Mouse (Mus musculus) heart, adult 11 months (tissue): Measurements from ENCODE around the gene Reps2.

Experiments used
- DNase-seq: peaks from one replicate; pipeline ENCODE4 v3.0.0; 2022

The Reps2 gene

DNA sequence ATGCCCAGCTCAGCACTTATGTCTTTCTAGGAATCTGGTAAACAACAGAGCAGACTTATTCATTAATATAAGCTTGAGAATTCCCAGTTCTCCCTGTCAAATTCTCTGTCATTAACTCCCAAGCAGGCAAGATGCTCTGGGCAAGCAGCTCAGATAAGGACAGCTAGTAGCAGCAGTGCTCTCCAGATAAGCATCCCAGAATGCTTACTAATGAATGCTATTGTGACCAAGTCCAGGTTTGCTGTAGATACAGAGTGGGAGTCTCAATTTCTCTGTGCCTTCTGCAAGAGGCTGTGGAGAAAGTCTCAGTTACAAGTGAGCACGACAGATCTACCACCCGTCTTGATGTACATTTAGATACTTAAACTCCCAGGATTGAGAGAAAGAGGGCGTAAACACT lies 173.2 kb downstream of the Reps2 start:
- no peak for DNase-seq

DNA sequence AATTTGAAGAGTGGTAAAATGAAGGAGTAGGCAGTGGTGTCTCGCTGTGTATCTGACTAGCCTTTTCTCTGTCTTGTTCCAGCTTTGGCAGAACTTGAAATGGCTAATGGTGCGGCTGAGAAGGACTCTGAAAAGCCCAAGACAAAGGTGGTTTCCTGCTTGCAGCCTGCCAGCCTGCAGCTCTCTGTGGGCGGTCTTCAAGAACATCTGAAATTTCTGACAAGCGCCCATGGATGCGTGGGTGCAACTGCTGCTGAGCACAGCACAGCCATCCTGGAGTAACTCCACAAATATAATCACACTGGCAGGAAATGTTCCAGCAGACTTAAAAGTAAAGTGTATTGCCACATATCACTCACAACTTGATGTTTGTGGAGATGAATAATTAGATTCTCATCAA lies 181.3 kb downstream of the Reps2 start:
- no peak for DNase-seq

DNA sequence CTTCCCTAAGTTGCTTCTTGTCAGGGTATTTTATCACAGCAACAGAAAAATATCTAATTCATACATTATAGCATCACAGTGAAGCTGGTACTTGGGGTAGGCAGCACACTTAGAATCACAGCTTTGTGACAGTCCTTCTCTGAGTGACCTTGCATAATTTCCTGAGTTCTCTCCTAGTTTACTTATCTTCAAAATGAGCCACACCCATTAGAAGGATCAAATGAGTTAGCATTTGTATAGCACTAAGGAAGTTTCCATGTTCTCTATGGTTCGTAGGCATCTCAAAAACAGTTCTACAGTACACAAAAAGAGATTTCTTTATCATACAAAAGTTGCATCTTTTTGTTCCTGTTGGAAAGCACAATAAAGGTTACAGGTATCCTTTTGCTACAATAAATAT lies 187.0 kb downstream of the Reps2 start:
- no peak for DNase-seq

DNA sequence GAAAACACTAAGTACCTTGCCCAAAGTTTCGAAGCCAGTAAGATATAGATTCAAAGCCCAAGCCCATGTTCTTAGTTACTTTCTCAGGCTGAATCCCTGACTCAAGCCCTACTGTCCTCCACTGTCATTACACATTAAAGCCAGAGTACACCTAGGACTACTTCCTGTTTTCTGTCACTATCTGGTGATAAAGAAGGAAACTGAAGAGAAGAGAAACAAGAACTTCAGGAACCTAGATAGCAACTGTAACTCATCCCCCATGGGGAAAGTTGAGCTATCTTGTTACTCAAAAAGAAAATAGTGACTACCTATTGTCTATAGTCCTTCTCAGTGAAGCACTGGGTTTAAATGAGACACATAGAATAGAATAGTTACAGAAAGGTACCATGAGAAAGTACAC lies 188.1 kb downstream of the Reps2 start:
- DNase-seq = no peak

DNA sequence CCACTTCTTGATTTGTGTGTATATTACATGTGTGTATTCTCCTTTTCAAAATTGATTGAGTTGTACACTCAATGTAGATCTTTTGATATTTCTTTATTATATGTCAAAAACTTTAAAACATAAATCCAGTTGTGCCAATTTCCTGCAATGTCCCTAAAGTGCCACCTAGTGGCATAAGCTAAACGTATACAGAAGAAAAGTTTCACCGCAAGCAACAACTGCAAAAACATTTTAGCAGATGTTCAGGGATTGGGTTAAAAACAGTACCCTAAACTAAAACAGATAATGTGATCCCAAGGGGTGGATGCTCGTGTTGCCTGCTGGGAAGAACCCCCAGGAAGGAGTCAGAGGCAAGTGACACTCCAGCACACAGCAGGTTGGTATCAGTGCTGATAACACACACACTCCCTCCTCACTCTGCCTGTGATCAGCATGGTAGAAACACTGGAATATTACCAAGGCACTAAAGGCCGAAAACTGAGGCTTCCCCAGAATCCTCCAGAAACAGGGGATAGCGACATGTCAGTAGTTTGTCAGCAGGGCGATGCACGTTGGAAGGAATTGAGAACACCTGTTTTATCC lies 189.5 kb downstream of the Reps2 start:
- no peak for DNase-seq

DNA sequence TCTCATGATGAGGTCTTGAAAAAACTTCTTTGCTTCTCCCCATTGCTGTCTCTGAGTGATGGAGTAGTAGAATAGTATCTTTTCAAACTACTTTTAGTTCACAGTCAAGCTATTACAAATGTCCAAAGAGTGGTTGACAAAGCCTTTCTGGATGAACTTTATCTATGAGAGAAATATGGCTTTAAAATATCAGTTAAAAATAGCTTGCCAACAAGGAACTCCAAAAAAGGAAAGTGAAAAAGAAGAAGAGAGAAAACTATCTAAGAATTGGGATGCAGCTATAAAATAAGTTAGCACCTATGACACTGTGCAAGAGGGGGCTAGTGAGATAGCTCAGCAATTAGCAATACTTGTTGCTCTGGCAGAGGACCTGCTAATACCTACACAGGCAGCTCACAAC lies 190.8 kb downstream of the Reps2 start:
- DNase-seq = no peak

DNA sequence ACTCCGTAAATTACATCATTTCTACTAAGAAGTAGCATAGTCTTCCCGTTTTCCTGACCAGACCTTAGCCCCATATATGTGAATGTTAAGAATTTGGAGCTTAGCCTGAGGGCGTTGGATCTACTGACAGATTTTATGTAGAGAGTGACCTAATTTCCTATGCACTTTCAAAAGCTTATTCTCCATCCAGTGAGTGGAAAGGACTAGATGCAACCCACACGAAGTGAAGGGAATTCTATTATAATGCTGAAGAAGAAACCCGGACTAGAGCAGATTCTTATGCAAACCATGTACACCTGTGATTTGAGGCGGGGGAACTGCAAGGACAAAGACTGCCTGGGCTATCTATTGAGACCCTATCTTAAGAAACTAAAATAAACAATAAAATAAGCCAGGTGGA lies 195.5 kb downstream of the Reps2 start:
- no peak for DNase-seq

DNA sequence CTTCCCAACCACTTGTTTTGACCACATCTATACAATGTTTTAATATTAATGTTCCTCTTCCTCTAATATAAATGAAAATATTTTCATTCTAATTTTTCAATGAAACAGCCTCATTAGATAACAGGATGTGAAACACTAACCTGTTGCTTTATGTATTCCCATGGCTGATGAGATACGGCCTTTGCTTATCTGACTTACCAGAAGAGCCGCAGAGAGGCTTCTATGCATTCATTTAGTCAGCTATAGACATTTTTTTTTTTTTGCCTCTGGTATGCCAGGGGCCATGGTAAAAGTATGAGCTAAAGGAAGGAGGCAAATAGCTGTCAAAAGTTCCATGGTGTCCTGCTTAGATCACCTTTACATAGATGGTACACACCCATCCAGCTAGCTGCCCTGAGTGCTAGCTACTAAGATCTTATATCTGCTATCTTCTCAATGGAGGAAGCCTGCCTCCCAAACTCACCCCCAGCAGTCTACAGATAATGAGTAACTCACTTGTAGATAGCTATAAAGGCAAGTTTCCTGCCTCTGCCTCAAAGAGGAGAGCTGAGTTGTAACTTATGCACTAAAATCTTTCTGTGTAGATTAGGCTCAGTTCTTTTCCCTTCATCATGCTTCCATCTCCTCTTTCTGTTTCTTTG lies 196.7 kb downstream of the Reps2 start:
- no peak for DNase-seq

DNA sequence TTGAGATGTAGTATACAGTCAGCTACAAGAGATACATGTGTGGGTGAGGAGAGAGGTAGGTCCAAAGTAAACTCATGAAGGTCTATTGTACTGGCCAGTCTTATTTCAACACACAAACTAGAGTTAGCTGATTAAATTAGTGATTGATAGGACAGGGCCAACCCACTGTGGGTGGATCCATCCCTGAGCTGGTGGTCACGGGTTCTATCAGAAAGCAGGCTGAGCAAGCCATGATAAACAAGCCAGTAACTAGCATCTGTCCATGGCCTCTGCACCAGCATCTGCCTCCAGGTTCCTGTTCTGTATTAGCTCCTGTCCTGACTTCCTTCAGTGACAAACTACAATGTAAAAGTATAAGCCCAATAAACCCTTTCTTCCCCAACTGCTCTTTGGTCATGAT lies 200.1 kb downstream of the Reps2 start:
- DNase-seq = no peak

DNA sequence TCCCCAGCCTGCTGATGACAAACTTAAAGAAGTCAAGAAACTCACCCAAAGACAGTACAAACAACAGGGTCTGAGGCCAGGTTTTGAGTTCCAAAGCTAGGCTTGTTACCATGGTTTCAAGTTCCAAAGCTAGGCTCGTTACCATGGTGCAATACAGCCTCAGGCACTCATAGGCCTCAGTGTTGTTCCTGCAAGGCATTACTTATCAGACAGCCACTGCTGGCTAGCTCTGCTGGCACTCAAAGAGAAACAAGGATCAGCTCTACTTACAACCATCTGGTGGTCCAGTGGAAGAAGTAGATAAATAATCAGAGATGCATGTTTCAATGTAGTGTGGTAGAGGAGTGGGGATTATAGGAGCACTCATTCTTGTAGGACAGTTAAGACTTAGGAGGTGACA lies 200.5 kb downstream of the Reps2 start:
- DNase-seq = peak; percentile 80

DNA sequence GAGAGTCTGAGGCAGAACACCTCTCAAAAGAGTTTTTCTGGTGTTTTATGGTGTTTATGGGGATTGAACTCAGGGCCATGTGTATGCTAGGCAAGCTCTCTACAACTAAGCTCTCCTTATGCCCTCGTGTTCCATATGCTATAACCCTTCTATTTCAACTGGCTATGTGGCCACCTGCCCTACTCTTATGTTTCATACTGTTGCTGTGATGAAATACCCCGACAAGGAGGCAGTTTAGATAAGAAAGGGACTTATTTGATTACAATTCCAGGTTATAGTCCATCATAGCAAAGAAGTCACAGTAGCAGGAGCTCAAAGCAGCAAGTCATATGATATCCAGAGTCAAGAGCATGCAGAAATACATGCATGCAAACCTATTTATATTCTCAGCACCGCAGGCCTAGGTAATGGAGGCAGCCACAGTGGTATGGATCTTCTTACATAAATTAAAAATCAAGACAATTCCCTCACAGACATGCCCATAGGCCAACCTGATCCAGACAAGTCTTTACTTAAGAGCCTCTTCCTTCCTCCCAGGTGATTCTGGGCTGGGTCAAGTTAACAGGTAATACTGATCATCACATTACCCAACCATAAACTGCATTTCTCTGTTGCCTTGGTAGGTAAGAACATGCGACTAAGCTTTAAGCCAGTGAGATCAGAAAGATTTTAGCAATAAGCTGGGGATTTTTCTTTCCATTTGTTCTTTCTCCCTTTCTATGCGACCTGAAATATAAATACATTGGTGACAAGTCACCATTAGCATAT lies 210.5 kb downstream of the Reps2 start:
- DNase-seq = no peak

DNA sequence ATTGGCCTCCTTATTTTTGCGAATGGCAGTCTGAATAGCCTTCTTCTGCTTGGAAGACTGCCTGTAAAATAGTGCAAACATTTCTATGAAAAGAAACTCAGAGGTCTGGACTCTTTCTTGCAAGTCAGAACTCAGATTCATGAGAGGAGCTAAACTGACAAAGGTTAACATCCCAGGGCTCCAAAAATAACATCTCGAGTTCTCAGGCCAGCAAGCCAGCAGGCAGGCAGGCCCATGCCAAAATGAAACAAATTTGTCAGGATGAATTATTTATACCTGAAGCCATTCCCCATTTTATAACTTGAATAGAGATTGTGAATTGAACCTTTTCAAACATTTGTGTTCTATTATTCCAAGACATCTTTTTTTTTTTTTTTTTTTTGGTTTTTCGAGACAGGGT lies 215.8 kb downstream of the Reps2 start:
- DNase-seq = no peak

DNA sequence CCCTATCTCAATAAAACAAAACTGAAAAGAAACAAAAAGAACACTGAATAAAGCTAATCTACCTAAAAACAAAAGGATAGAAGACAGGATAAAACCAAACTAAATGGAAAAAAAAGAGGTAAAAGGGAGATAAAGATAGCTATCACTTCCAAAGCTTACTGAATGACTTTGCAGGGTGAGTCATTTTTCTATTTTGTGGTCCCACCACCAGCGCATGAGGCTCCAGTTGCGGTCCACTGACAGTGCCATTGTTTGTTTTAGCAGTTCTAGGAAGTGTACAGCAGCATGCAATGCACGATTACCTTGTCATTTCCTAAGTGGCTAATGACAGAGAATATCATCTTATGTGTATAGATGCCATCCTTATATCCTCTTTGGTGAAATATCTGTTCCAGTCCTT lies 224.0 kb downstream of the Reps2 start:
- DNase-seq = no peak

DNA sequence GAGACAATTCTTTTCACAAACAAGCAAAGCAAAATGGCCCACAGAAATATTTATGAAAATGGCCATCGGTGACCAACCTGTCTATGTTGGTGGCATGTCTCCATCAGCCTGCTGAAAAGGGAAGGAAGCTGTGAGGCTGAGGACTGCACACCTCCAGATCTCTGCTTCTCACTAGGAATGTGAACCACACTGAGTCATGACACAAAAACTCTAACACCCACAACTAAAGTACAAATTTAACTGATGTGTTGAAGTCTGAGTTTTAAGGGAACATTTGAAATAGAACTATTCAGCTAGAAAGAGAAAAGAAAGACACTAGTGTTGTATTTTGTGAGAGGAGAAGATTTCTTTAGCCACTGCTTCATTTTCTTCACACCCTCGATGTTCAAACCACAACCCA lies 230.3 kb downstream of the Reps2 start:
- no peak for DNase-seq

DNA sequence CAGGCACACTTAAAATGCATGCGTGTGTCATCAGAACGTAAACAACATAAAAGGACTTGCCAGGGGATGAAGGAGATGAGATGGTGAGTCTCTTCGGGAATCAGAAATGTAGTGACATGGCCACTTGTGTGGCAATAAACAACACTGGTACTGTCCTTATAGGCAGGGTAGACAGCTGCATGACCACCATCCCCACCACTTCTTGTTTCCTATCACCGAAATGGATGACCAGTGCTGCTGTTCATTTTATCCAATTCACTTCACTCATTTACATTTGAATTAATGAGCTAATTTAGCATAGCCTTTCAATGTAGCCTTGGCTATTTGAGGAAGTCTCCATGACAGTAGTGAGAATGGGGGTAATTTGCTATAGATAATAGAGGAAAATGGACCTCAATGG lies 236.2 kb downstream of the Reps2 start:
- peak; percentile 8 for DNase-seq

DNA sequence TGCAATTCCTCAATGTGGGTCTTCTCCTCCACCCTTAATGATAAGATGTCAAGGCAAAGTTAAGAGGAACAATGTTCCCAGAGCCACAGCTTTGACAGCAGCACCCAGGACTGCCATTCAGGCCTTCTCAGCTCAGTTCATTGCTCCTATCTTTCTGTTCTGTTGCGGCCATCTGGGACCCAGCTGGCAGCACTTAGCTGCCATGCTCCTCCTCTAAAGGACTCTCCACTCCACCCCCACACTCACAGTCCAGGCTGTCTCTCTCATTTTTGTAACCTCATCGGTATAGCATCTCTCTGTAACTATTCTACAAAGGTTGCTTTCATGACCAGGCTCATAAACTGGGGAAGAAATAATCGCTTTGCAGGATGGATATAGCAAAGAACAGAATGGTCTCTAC lies 241.0 kb downstream of the Reps2 start:
- DNase-seq = peak; percentile 87

DNA sequence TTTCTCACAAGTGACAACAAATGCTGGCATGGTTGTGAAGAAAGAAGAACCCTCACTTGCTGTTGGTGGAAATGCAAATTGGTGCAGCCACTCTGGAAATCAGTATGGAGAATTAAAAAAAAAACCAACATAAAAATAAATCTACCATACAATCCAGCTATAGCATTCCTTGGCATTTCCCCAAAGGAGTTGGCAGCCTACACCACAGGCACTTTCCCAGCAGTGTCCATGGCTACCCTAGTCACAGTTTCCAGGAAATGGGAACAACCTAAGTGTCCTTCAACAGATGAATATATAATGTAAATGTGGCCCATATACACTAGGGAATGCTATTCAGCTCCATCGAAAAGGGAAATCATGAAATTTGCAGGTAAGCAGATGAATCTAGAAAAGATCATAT lies 262.7 kb downstream of the Reps2 start:
- no peak for DNase-seq

DNA sequence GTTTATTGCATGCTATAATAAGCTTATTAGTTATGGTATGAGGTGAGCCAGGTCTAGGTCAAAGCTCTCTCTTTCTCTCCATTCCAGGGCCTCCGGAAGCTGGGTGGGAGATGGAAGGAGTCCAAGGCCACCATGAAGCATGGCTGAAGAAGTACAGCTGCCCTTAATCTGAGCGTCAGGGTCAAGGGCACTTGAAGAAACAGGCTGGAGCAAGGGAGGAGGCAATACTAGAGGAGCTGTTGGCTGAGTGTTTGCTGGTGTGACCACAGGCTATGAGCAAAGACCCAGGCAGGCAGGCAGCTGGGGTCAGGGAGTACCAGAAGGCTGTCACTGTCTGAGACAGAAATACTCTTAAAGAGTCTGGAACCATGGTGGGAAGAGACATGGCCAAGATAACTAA lies 280.2 kb downstream of the Reps2 start:
- DNase-seq = no peak
